Mouse (Mus musculus): ENCODE results near the gene Gm42674.

Gm42674 gene

GRCm38 (mm10) chr3:90598212-90598611 lies 3.5 kb upstream of the Gm42674 start:
- DNase-seq (ENCODE audit: low spot score): no peak

- DNase-seq (ENCODE audit: low spot score): no peak
Measured at GRCm38 (mm10) chr3:90599401-90599800, 2.3 kb upstream of the Gm42674 start.

GRCm38 (mm10) chr3:90600036-90600435 lies 1.7 kb upstream of the Gm42674 start:
- no peak for DNase-seq (ENCODE audit: low spot score)

- no peak for DNase-seq (ENCODE audit: low spot score)
Measured at GRCm38 (mm10) chr3:90600458-90601195, 1.1 kb upstream of the Gm42674 start.

- no peak for DNase-seq (ENCODE audit: low spot score)
Measured at GRCm38 (mm10) chr3:90603623-90604022, 1.9 kb downstream of the Gm42674 start, which contains the start of gene S100a4. Gene S100a4 (plus strand): TSS chr3:90603771.

GRCm38 (mm10) chr3:90604416-90604815 lies 2.7 kb downstream of the Gm42674 start:
- DNase-seq (ENCODE audit: low spot score): peak; percentile 85

- no peak for DNase-seq (ENCODE audit: low spot score)
Measured at GRCm38 (mm10) chr3:90605049-90605448, 3.3 kb downstream of the Gm42674 start.

- DNase-seq (ENCODE audit: low spot score): no peak
Measured at GRCm38 (mm10) chr3:90605736-90606135, 4.0 kb downstream of the Gm42674 start.

- DNase-seq (ENCODE audit: low spot score): no peak
Measured at GRCm38 (mm10) chr3:90606185-90606584, 4.5 kb downstream of the Gm42674 start.

- DNase-seq (ENCODE audit: low spot score): no peak
Measured at GRCm38 (mm10) chr3:90607361-90607760, 5.7 kb downstream of the Gm42674 start.

- no peak for DNase-seq (ENCODE audit: low spot score)
Measured at GRCm38 (mm10) chr3:90608223-90608622, 6.5 kb downstream of the Gm42674 start, which contains the start of gene S100a5. Gene S100a5 (plus strand): TSS chr3:90608523.

GRCm38 (mm10) chr3:90609102-90609501 lies 7.4 kb downstream of the Gm42674 start:
- no peak for DNase-seq (ENCODE audit: low spot score)

GRCm38 (mm10) chr3:90611494-90611893 lies 9.8 kb downstream of the Gm42674 start:
- DNase-seq (ENCODE audit: low spot score): no peak

- no peak for DNase-seq (ENCODE audit: low spot score)
Measured at GRCm38 (mm10) chr3:90612061-90612460, 10.4 kb downstream of the Gm42674 start.

GRCm38 (mm10) chr3:90612728-90613291 lies 11.1 kb downstream of the Gm42674 start, which contains the start of gene S100a6:
Gene S100a6 (plus strand): TSS chr3:90612882.
- peak; percentile 78 for DNase-seq (ENCODE audit: low spot score)

GRCm38 (mm10) chr3:90613461-90614147 lies 11.9 kb downstream of the Gm42674 start:
- DNase-seq (ENCODE audit: low spot score): no peak

GRCm38 (mm10) chr3:90614148-90614530 lies 12.4 kb downstream of the Gm42674 start:
- no peak for DNase-seq (ENCODE audit: low spot score)

GRCm38 (mm10) chr3:90614611-90615251 lies 13.0 kb downstream of the Gm42674 start:
- DNase-seq (ENCODE audit: low spot score): no peak

- DNase-seq (ENCODE audit: low spot score): peak; percentile 89
Measured at GRCm38 (mm10) chr3:90615415-90615814, 13.7 kb downstream of the Gm42674 start.

- no peak for DNase-seq (ENCODE audit: low spot score)
Measured at GRCm38 (mm10) chr3:90615911-90616310, 14.2 kb downstream of the Gm42674 start.

- DNase-seq (ENCODE audit: low spot score): no peak
Measured at GRCm38 (mm10) chr3:90617586-90617985, 15.9 kb downstream of the Gm42674 start.

GRCm38 (mm10) chr3:90621552-90621951 lies 19.8 kb downstream of the Gm42674 start:
- no peak for DNase-seq (ENCODE audit: low spot score)

Data from lung, postnatal 25 days (tissue).